Mouse (Mus musculus): ENCODE measurements at regions not wholly inside any gene's neighbourhood (a gene's known extent, or its start where the extent isn't known, plus 50 kb on each side); places are given as distances from the start of the nearest gene placed in this dataset.
A peak's percentile ranks its signal among the peaks of the same experiment; 100 is the strongest.

- Histone ChIP-seq H3K36me3 (ENCODE audit: control insufficient read depth, insufficient read depth, low read length) (no peaks in the 10 kb centered on the region), H3K4me1 (ENCODE audit: control insufficient read depth, insufficient read depth, low read length) (peaks cover 5% of the 10 kb centered on the region; the same call in 1 of the 2 replicates), H3K27ac (ENCODE audit: low read length) (no peak overlapping the region), H3K4me2 (ENCODE audit: low read length) (no peak overlapping the region), H3K9me3 (replicated peaks; ENCODE audit: control insufficient read depth, low read length, poor library complexity, severe bottlenecking) (no peaks in the 10 kb centered on the region), H3K4me3 (ENCODE audit: low read depth, low read length) (no peak overlapping the region), H3K9ac (ENCODE audit: low read depth, low read length) (no peak overlapping the region), H3K27me3 (ENCODE audit: control insufficient read depth, insufficient read depth, low read depth, low read length) (no peaks in the 10 kb centered on the region)
- WGBS = 76% methylated on average over 4 of the region's 4 CpGs
- no peak for ATAC-seq
These were observed 498.0 kb upstream of the Btbd3 start for GRCm38 (mm10) chr2:137758389-137758788.

- 38% methylated on average over 13 of the region's 13 CpGs for WGBS
- Histone ChIP-seq H3K27me3 (ENCODE audit: control insufficient read depth, insufficient read depth, low read depth, low read length) (no peaks in the 10 kb centered on the region), H3K4me2 (ENCODE audit: low read length) (no peak overlapping the region), H3K36me3 (ENCODE audit: control insufficient read depth, insufficient read depth, low read length) (no peaks in the 10 kb centered on the region), H3K9ac (ENCODE audit: low read depth, low read length) (no peak overlapping the region), H3K4me3 (ENCODE audit: low read depth, low read length) (no peak overlapping the region), H3K9me3 (replicated peaks; ENCODE audit: control insufficient read depth, low read length, poor library complexity, severe bottlenecking) (no peaks in the 10 kb centered on the region), H3K4me1 (ENCODE audit: control insufficient read depth, insufficient read depth, low read length) (peaks cover 5% of the 10 kb centered on the region; the same call in 1 of the 2 replicates), H3K27ac (ENCODE audit: low read length) (no peak overlapping the region)
- peak; percentile 39; the same call in 1 of the 2 replicates for ATAC-seq
These were observed 498.8 kb upstream of the Btbd3 start for GRCm38 (mm10) chr2:137757231-137758212.

DNA sequence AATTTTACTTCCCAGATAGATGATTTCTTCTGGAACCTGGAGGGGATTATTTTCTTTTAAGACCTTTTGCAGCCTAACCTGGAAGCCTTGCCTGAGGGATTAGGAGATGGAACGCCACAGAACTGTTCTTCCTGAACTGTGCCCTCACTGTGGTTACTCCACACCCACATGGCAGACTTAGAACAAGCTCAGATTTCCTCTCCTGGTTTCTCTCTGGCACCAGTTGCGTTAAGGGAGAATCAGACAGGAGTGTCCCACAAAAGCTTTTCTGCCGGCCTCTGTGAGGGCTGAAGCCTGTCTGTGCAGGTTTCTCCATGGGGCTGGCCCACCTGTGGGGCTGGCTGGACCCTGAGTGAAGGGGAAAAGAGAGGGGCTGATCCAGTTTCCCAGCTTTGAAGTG lies 500.1 kb upstream of the Btbd3 start:
- no peak overlapping the region for H3K9ac ChIP-seq (ENCODE audit: low read depth, low read length)
- H3K4me3 ChIP-seq (ENCODE audit: low read depth, low read length) = no peak overlapping the region
- H3K27ac ChIP-seq (ENCODE audit: low read length) = no peak overlapping the region
- 10% methylated on average over 3 of the region's 3 CpGs for WGBS
- no peaks in the 10 kb centered on the region for H3K27me3 ChIP-seq (ENCODE audit: control insufficient read depth, insufficient read depth, low read depth, low read length)
- peaks cover 5% of the 10 kb centered on the region; the same call in 1 of the 2 replicates for H3K4me1 ChIP-seq (ENCODE audit: control insufficient read depth, insufficient read depth, low read length)
- no peaks in the 10 kb centered on the region for H3K9me3 ChIP-seq (replicated peaks; ENCODE audit: control insufficient read depth, low read length, poor library complexity, severe bottlenecking)
- H3K36me3 ChIP-seq (ENCODE audit: control insufficient read depth, insufficient read depth, low read length) = no peaks in the 10 kb centered on the region
- ATAC-seq = no peak
- H3K4me2 ChIP-seq (ENCODE audit: low read length) = no peak overlapping the region

- no peak for ATAC-seq
- WGBS = 81% methylated on average over 3 of the region's 3 CpGs
- H3K27ac ChIP-seq (ENCODE audit: low read length) = no peak overlapping the region
These were observed 501.9 kb upstream of the Btbd3 start for GRCm38 (mm10) chr2:137754481-137754880.

DNA sequence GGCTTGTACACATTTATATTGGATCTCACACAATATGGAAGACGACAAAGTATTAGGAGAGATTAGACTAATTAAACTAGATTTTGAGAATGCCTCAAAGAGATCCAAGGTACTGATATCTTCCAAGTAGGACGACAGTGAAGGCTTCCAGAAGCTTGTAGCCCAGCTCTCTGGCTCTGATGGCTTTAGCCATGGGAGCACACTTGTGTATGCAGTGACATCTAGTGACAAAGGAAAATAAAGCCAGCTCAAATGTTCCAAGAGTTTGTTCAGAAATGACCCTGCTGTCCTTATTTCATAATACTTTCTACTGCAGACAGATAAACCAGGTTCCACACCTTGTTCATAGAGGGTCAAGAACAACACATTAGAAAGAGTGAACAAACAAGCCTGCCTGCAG lies 524.0 kb upstream of the Btbd3 start:
- Histone ChIP-seq H3K27ac (ENCODE audit: low read length) (no peak overlapping the region), H3K4me3 (ENCODE audit: low read depth, low read length) (no peak overlapping the region), H3K4me1 (ENCODE audit: control insufficient read depth, insufficient read depth, low read length) (peaks cover 13% of the 10 kb centered on the region; the same call in 1 of the 2 replicates), H3K36me3 (ENCODE audit: control insufficient read depth, insufficient read depth, low read length) (no peaks in the 10 kb centered on the region), H3K4me2 (ENCODE audit: low read length) (no peak overlapping the region), H3K9ac (ENCODE audit: low read depth, low read length) (no peak overlapping the region), H3K27me3 (ENCODE audit: control insufficient read depth, insufficient read depth, low read depth, low read length) (no peaks in the 10 kb centered on the region), H3K9me3 (replicated peaks; ENCODE audit: control insufficient read depth, low read length, poor library complexity, severe bottlenecking) (no peaks in the 10 kb centered on the region)
- WGBS = 8% methylated on average over 2 of the region's 2 CpGs
- peak; percentile 71; the same call in 1 of the 2 replicates for ATAC-seq

More at GRCm38 (mm10) chr2:137754481-137754880, 501.9 kb upstream of the Btbd3 start:
- Histone ChIP-seq H3K4me3 (ENCODE audit: low read depth, low read length) (no peak overlapping the region), H3K9me3 (replicated peaks; ENCODE audit: control insufficient read depth, low read length, poor library complexity, severe bottlenecking) (no peaks in the 10 kb centered on the region), H3K9ac (ENCODE audit: low read depth, low read length) (no peak overlapping the region), H3K36me3 (ENCODE audit: control insufficient read depth, insufficient read depth, low read length) (no peaks in the 10 kb centered on the region), H3K4me2 (ENCODE audit: low read length) (no peak overlapping the region), H3K4me1 (ENCODE audit: control insufficient read depth, insufficient read depth, low read length) (peaks cover 5% of the 10 kb centered on the region; the same call in 1 of the 2 replicates), H3K27me3 (ENCODE audit: control insufficient read depth, insufficient read depth, low read depth, low read length) (no peaks in the 10 kb centered on the region)

DNA sequence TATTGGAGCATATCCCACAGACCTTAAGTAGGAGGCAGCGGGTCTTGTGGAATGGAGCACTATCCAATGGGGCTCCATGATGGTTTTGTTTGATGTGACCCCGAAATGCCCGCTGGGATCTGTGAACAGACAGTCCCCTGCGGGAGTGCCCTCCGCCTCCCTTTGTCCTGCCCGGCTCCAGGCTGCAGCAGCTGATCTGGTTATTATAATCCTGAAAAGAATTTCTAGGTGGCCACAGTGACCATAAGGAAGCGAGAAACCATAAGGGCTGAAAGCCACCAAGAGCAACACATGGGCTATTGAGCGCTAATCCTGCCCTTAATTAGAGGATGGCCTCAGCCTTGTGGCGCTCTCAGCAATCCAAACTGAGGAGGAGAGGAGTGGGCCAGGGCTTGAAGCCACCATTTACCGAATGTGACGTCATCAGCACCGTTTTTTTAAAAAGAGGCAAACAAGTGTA lies 525.9 kb upstream of the Btbd3 start:
- H3K9me3 ChIP-seq (replicated peaks; ENCODE audit: control insufficient read depth, low read length, poor library complexity, severe bottlenecking) = no peaks in the 10 kb centered on the region
- H3K27ac ChIP-seq (ENCODE audit: low read length) = peak overlapping the region; percentile 3; the same call in 1 of the 2 replicates
- peak; percentile 66 for ATAC-seq
- H3K4me3 ChIP-seq (ENCODE audit: low read depth, low read length) = no peak overlapping the region
- WGBS = 17% methylated on average over 12 of the region's 12 CpGs
- peaks cover 13% of the 10 kb centered on the region; the same call in 1 of the 2 replicates for H3K4me1 ChIP-seq (ENCODE audit: control insufficient read depth, insufficient read depth, low read length)
- H3K4me2 ChIP-seq (ENCODE audit: low read length) = peak overlapping the region; percentile 23
- H3K9ac ChIP-seq (ENCODE audit: low read depth, low read length) = no peak overlapping the region
- no peaks in the 10 kb centered on the region for H3K36me3 ChIP-seq (ENCODE audit: control insufficient read depth, insufficient read depth, low read length)
- no peaks in the 10 kb centered on the region for H3K27me3 ChIP-seq (ENCODE audit: control insufficient read depth, insufficient read depth, low read depth, low read length)

DNA sequence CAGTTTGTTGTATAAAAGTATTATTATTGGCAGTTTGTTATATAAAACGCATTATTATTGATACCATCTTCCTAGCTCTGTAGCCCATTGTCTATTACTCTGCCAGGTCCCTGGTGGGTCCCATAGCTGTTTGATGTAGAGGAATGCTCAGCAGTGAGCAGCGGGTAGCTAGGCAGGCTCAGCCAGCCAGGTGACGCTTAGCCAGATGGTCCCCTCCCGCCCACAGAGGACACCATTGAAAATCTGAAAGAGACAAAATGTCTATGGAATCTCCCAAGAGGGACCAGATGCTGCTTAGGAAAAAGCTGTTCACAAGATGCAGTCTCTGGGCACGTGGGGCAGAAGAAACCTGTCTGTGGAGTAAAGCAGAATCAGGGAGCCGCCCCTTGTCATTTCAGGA lies 526.5 kb upstream of the Btbd3 start:
- 45% methylated on average over 6 of the region's 6 CpGs for WGBS
- Histone ChIP-seq H3K4me3 (ENCODE audit: low read depth, low read length) (no peak overlapping the region), H3K4me2 (ENCODE audit: low read length) (no peak overlapping the region), H3K9ac (ENCODE audit: low read depth, low read length) (no peak overlapping the region), H3K27ac (ENCODE audit: low read length) (no peak overlapping the region), H3K36me3 (ENCODE audit: control insufficient read depth, insufficient read depth, low read length) (no peaks in the 10 kb centered on the region), H3K4me1 (ENCODE audit: control insufficient read depth, insufficient read depth, low read length) (peaks cover 13% of the 10 kb centered on the region; the same call in 1 of the 2 replicates), H3K9me3 (replicated peaks; ENCODE audit: control insufficient read depth, low read length, poor library complexity, severe bottlenecking) (no peaks in the 10 kb centered on the region), H3K27me3 (ENCODE audit: control insufficient read depth, insufficient read depth, low read depth, low read length) (no peaks in the 10 kb centered on the region)
- ATAC-seq = peak; percentile 15; the same call in 1 of the 2 replicates

- Histone ChIP-seq H3K4me2 (ENCODE audit: low read length) (no peak overlapping the region), H3K9ac (ENCODE audit: low read depth, low read length) (no peak overlapping the region), H3K4me3 (ENCODE audit: low read depth, low read length) (no peak overlapping the region), H3K36me3 (ENCODE audit: control insufficient read depth, insufficient read depth, low read length) (no peaks in the 10 kb centered on the region), H3K27me3 (ENCODE audit: control insufficient read depth, insufficient read depth, low read depth, low read length) (no peaks in the 10 kb centered on the region), H3K4me1 (ENCODE audit: control insufficient read depth, insufficient read depth, low read length) (peaks cover 13% of the 10 kb centered on the region; the same call in 1 of the 2 replicates), H3K9me3 (replicated peaks; ENCODE audit: control insufficient read depth, low read length, poor library complexity, severe bottlenecking) (no peaks in the 10 kb centered on the region), H3K27ac (ENCODE audit: low read length) (no peak overlapping the region)
- WGBS = 50% methylated on average over 4 of the region's 4 CpGs
- ATAC-seq = no peak
These were observed 527.2 kb upstream of the Btbd3 start for GRCm38 (mm10) chr2:137729207-137729606.

DNA sequence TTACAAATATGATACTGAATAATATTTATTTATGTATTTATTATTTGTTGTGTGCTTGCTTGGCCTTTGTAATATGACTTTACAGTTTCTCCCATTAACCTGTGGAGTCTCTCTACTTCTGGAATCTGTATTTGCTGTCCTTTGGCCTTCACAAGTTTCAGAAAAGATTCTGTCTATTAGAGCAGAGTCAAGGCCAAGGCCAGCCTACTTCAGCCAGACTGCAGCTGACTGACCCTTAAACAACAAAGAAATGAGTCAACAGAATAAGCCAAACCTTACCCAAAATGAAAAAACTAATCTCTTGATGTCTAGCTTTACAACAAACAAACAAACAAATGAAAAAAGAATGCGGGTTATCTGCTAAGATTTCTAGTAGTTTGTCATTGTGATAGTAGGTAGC lies 532.7 kb upstream of the Btbd3 start:
- no peak for ATAC-seq
- Histone ChIP-seq H3K9ac (ENCODE audit: low read depth, low read length) (no peak overlapping the region), H3K27me3 (ENCODE audit: control insufficient read depth, insufficient read depth, low read depth, low read length) (no peaks in the 10 kb centered on the region), H3K4me3 (ENCODE audit: low read depth, low read length) (no peak overlapping the region), H3K36me3 (ENCODE audit: control insufficient read depth, insufficient read depth, low read length) (no peaks in the 10 kb centered on the region), H3K27ac (ENCODE audit: low read length) (no peak overlapping the region), H3K4me1 (ENCODE audit: control insufficient read depth, insufficient read depth, low read length) (no peaks in the 10 kb centered on the region), H3K9me3 (replicated peaks; ENCODE audit: control insufficient read depth, low read length, poor library complexity, severe bottlenecking) (no peaks in the 10 kb centered on the region), H3K4me2 (ENCODE audit: low read length) (no peak overlapping the region)
- 100% methylated on average over 1 of the region's 1 CpGs for WGBS
